Mouse (Mus musculus) heart, postnatal 36 days (tissue): Measurements from ENCODE around the gene Eipr1. TPM values are rescaled to one million over a fixed set of nuclear protein-coding genes. Genes with fewer than 3 reads are reported as not detected.
"Not testable (repeated sequence)": the region's sequence is repeated elsewhere in the genome, so short reads cannot be mapped to it uniquely, and the experiment has no call there.

Experiments
- DNase-seq, 2 experiments: peaks; one replicate each; pipeline ENCODE4 v3.0.0; 2021 to 2022
- intact Hi-C: fragments of 180-260 bp; cut with DNase I; formaldehyde crosslinking; loops from one replicate; pipeline ENCODE4 v1.15.1; 2025
- total RNA-seq, 2 experiments: library from RNA; stranded (reverse); gene quantifications; 2 replicates each; pipeline ENCODE4 v1.2.3; 2021

Gene Eipr1
- 1 to 10 TPM; 8.9 to 9.4 TPM for total RNA-seq

- DNase-seq = peak; percentile 81 to 83
- intact Hi-C loops = loop anchor here (2.0 kb wide), 1 partner anchor 115 kb away; no protein-coding TSS in a partner anchor
Observed at GRCm38 (mm10) chr12:28751508-28752263, at the start of gene Eipr1. TSS of gene Eipr1 (plus strand) at chr12:28751803.

GRCm38 (mm10) chr12:28704381-28704780 lies 47.2 kb upstream of the Eipr1 start:
- no peak for DNase-seq
- intact Hi-C loops = loop anchor here (5.0 kb wide), 1 partner anchor 123 kb away; no protein-coding TSS in a partner anchor

GRCm38 (mm10) chr12:28705204-28705603 lies 46.4 kb upstream of the Eipr1 start:
- DNase-seq = no peak
- intact Hi-C loops = no loop called here

- intact Hi-C loops = no loop called here
- no peak for DNase-seq
Observed at GRCm38 (mm10) chr12:28708154-28708553, 43.4 kb upstream of the Eipr1 start.

GRCm38 (mm10) chr12:28710566-28711185 lies 40.9 kb upstream of the Eipr1 start:
- DNase-seq = no peak
- intact Hi-C loops = no loop called here

GRCm38 (mm10) chr12:28714822-28715632 lies 36.6 kb upstream of the Eipr1 start:
- DNase-seq = no peak
- intact Hi-C loops = no loop called here

GRCm38 (mm10) chr12:28717066-28717465 lies 34.5 kb upstream of the Eipr1 start:
- intact Hi-C loops = no loop called here
- DNase-seq = no peak

GRCm38 (mm10) chr12:28718106-28718505 lies 33.5 kb upstream of the Eipr1 start:
- DNase-seq = no peak
- intact Hi-C loops = no loop called here

- intact Hi-C loops = no loop called here
- DNase-seq = no peak
Observed at GRCm38 (mm10) chr12:28724366-28724765, 27.2 kb upstream of the Eipr1 start.

- intact Hi-C loops = no loop called here
- DNase-seq = no peak
Observed at GRCm38 (mm10) chr12:28726204-28726603, 25.4 kb upstream of the Eipr1 start.

- DNase-seq = no peak
- intact Hi-C loops = no loop called here
Observed at GRCm38 (mm10) chr12:28727061-28727460, 24.5 kb upstream of the Eipr1 start.

GRCm38 (mm10) chr12:28732631-28733030 lies 19.0 kb upstream of the Eipr1 start:
- DNase-seq = no peak
- intact Hi-C loops = no loop called here

GRCm38 (mm10) chr12:28733520-28734245 lies 17.9 kb upstream of the Eipr1 start:
- intact Hi-C loops, DNase-seq: not testable (repeated sequence)

GRCm38 (mm10) chr12:28734271-28734670 lies 17.3 kb upstream of the Eipr1 start:
- no peak for DNase-seq
- intact Hi-C loops = no loop called here

GRCm38 (mm10) chr12:28735293-28735692 lies 16.3 kb upstream of the Eipr1 start:
- no peak for DNase-seq
- intact Hi-C loops = no loop called here

GRCm38 (mm10) chr12:28743328-28743727 lies 8.3 kb upstream of the Eipr1 start:
- intact Hi-C loops = no loop called here
- DNase-seq = no peak

- peak; percentile 83 to 85 for DNase-seq
- intact Hi-C loops = loop anchor here (2.0 kb wide), 1 partner anchor 113 kb away; no protein-coding TSS in a partner anchor
Observed at GRCm38 (mm10) chr12:28750021-28750633, 1.5 kb upstream of the Eipr1 start, which contains the start of gene Trappc12. TSS of gene Trappc12 (minus strand) at chr12:28750472.

- peak in 1 of 2 experiments; percentile 6 for DNase-seq
- intact Hi-C loops = loop anchor here (2.0 kb wide), 1 partner anchor 114 kb away; no protein-coding TSS in a partner anchor
Observed at GRCm38 (mm10) chr12:28750876-28751275, 727 bp upstream of the Eipr1 start.

- intact Hi-C loops = no loop called here
- no peak for DNase-seq
Observed at GRCm38 (mm10) chr12:28756019-28756418, 4.4 kb downstream of the Eipr1 start.

- intact Hi-C loops = no loop called here
Observed at GRCm38 (mm10) chr12:28769953-28770352, 18.4 kb downstream of the Eipr1 start.

More at GRCm38 (mm10) chr12:28769953-28770352, 18.4 kb downstream of the Eipr1 start:
- no peak for DNase-seq
